Mouse (Mus musculus) heart, postnatal 0 days (tissue): Measurements from ENCODE around the gene Samd7.
A peak's percentile ranks its signal among the peaks of the same experiment; 100 is the strongest.

ENCODE experiments used
- CTCF ChIP-seq: IDR thresholded peaks from 2 replicates; pipeline ENCODE4 v1.5.1; 2016; ENCODE audit warnings: antibody characterized with exemption, control low read depth, low read depth
- EP300 ChIP-seq: IDR thresholded peaks from 2 replicates; pipeline ENCODE4 v1.6.1; 2016; ENCODE audit warnings: antibody characterized with exemption, low read depth

DNA sequence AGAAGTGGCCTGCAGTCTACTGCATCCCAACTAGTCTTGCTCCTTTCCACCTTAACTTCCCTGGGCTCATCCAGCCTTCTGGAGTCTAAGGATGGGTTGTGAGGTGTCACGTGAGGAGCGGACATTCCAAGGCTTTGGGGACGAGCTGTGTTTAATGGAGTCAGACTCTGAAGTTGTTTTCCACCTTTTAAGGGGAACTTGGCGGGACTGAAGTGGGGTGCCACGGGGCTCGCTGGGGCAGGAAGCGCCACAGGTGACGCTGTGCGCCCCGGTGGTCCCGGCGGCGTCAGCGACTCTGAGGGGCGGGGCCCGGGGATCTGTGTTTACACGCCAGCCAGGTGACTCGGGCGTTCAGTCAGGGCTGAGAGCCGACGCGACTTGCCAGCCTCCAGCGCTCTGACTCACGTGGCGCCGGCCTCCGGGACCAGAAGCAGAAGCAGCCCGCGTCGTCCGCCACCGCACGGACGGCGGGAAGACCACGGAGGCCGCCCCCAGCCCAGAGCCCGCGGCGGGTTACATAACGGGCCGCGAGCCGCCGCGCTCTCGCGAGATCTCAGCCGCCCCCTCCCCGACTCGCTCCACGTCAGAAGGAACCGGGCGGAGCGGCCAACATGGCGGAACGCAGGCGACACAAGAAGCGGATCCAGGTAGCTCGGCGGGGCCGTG, 46.8 kb downstream of the Samd7 start, which contains the start of gene Sec62:
- TF ChIP-seq EP300 (peak; percentile 64; the same call in 1 of the 2 replicates), CTCF (no peak)
